Mouse (Mus musculus) myocyte (in vitro differentiated cells): ENCODE results near the gene Ferd3l. TPM values are rescaled to one million over a fixed set of nuclear protein-coding genes. Genes with fewer than 3 reads are reported as not detected.

Source experiments
- H3K27me3 ChIP-seq: one replicate; pipeline ENCODE4 v1.6.1; 2011; ENCODE audit not compliant: control insufficient read depth, insufficient read depth, insufficient read length
- H3K36me3 ChIP-seq: one replicate; pipeline ENCODE4 v1.6.1; 2011; ENCODE audit not compliant: control insufficient read depth, insufficient read depth
- H3K4me2 ChIP-seq: one replicate; pipeline ENCODE4 v1.6.1; 2011; ENCODE audit warnings: low read depth, control low read depth
- H3K4me3 ChIP-seq: one replicate; pipeline ENCODE4 v1.5.1; 2011; ENCODE audit warnings: mild to moderate bottlenecking, control low read depth, moderate library complexity
- H3K79me2 ChIP-seq: one replicate; pipeline ENCODE4 v1.6.1; 2011; ENCODE audit not compliant: control insufficient read depth, insufficient read depth
- H3ac ChIP-seq: one replicate; pipeline ENCODE4 v1.6.1; 2011; ENCODE audit not compliant: control insufficient read depth, insufficient read length
- CEBPB ChIP-seq: IDR thresholded peaks from 2 replicates; pipeline ENCODE4 v1.6.1; 2011; ENCODE audit warnings: mild to moderate bottlenecking, moderate library complexity; ENCODE audit not compliant: poor library complexity, insufficient read depth, severe bottlenecking
- E2F4 ChIP-seq: IDR thresholded peaks from one replicate; pipeline ENCODE4 v1.6.1; 2011; ENCODE audit warnings: mild to moderate bottlenecking, control low read depth, moderate library complexity; ENCODE audit not compliant: insufficient read depth
- MAX ChIP-seq: IDR thresholded peaks from one replicate; pipeline ENCODE4 v1.6.1; 2011; ENCODE audit warnings: low read depth, mild to moderate bottlenecking, control low read depth
- MYOD1 ChIP-seq, 3 experiments: IDR thresholded peaks; one replicate each; pipeline ENCODE4 v1.6.1; 2011; ENCODE audit warnings: control low read depth in 2 of 3, low read depth in 2 of 3, mild to moderate bottlenecking in 2 of 3, moderate library complexity in 1 of 3; ENCODE audit not compliant: insufficient read length in 2 of 3, control insufficient read depth in 1 of 3
- MYOG ChIP-seq, 3 experiments: IDR thresholded peaks; one replicate each; pipeline ENCODE4 v1.6.1; 2011; ENCODE audit warnings: control low read depth in 2 of 3, low read depth in 2 of 3, mild to moderate bottlenecking in 2 of 3; ENCODE audit not compliant: insufficient read length in 2 of 3, control insufficient read depth in 1 of 3, insufficient read depth in 1 of 3
- POLR2A ChIP-seq: IDR thresholded peaks from one replicate; pipeline ENCODE4 v1.6.1; 2011; ENCODE audit warnings: low read depth, mild to moderate bottlenecking, control low read depth, moderate library complexity; ENCODE audit not compliant: insufficient read length
- POLR2AphosphoS2 ChIP-seq: IDR thresholded peaks from one replicate; pipeline ENCODE4 v1.6.1; 2011; ENCODE audit warnings: low read depth, control low read depth; ENCODE audit not compliant: insufficient read length
- REST ChIP-seq: IDR thresholded peaks from one replicate; pipeline ENCODE4 v1.6.1; 2011; ENCODE audit warnings: mild to moderate bottlenecking, control low read depth, moderate library complexity; ENCODE audit not compliant: insufficient read depth, insufficient read length
- SRF ChIP-seq: IDR thresholded peaks from one replicate; pipeline ENCODE4 v1.6.1; 2011; ENCODE audit warnings: low read depth; ENCODE audit not compliant: control insufficient read depth, insufficient read length
- TCF12 ChIP-seq: IDR thresholded peaks from one replicate; pipeline ENCODE4 v1.6.1; 2011; ENCODE audit warnings: mild to moderate bottlenecking, control low read depth; ENCODE audit not compliant: poor library complexity, insufficient read depth, severe bottlenecking
- TCF3 ChIP-seq: IDR thresholded peaks from one replicate; pipeline ENCODE4 v1.6.1; 2011; ENCODE audit warnings: low read depth, control low read depth; ENCODE audit not compliant: insufficient read length
- USF1 ChIP-seq: IDR thresholded peaks from one replicate; pipeline ENCODE4 v1.6.1; 2011; ENCODE audit warnings: low read depth, mild to moderate bottlenecking, control low read depth, moderate library complexity
- polyA plus RNA-seq: library from polyadenylated mRNA; unstranded; fragments of >200 nt; fragmentation: generic; extraction: Trizol; gene quantifications from one replicate; pipeline ENCODE4 v1.2.1, GENCODE M21; 2012; ENCODE audit warnings: missing spikeins

The Ferd3l gene
- polyA plus RNA-seq, 1 experiment: not detected

- H3K4me3 ChIP-seq: no peak overlapping the region
- H3ac ChIP-seq: no peak overlapping the region
- H3K4me2 ChIP-seq: no peak overlapping the region
- TF ChIP-seq MYOG (IDR thresholded peaks at IDR 0.05; ENCODE audit: control insufficient read depth in 1 of 3, insufficient read depth in 1 of 3, insufficient read length in 2 of 3, low read depth in 2 of 3): no peak
- no peak for TF ChIP-seq POLR2A
- TF ChIP-seq POLR2AphosphoS2: no peak
- TF ChIP-seq REST: no peak
- TF ChIP-seq USF1: no peak
- TF ChIP-seq E2F4: no peak
- peaks cover 5% of the 10 kb centered on the region for H3K27me3 ChIP-seq
- no peaks in the 10 kb centered on the region for H3K79me2 ChIP-seq
- H3K36me3 ChIP-seq: no peaks in the 10 kb centered on the region
Observed at GRCm38 (mm10) chr12:33962118-33962772, 34.0 kb downstream of the Ferd3l start.

GRCm38 (mm10) chr12:33962773-33963130 is 34.5 kb downstream of the Ferd3l start:
- Histone ChIP-seq H3K36me3 (no peaks in the 10 kb centered on the region), H3K79me2 (no peaks in the 10 kb centered on the region), H3K4me3 (no peak overlapping the region), H3K4me2 (no peak overlapping the region), H3K27me3 (peaks cover 5% of the 10 kb centered on the region), H3ac (no peak overlapping the region)
- TF ChIP-seq CEBPB (no peak), REST (no peak), E2F4 (no peak)

GRCm38 (mm10) chr12:33963671-33964369 is 35.6 kb downstream of the Ferd3l start:
- Histone ChIP-seq H3ac (no peak overlapping the region), H3K4me3 (no peak overlapping the region), H3K4me2 (no peak overlapping the region), H3K79me2 (no peaks in the 10 kb centered on the region), H3K27me3 (peaks cover 9% of the 10 kb centered on the region), H3K36me3 (no peaks in the 10 kb centered on the region)
- TF ChIP-seq TCF12: no peak
- no peak for TF ChIP-seq SRF
- no peak for TF ChIP-seq MYOD1 (IDR thresholded peaks at IDR 0.05; ENCODE audit: control insufficient read depth in 1 of 3, insufficient read length in 2 of 3, low read depth in 2 of 3)
- TF ChIP-seq CEBPB: no peak
- no peak for TF ChIP-seq TCF3
- no peak for TF ChIP-seq POLR2A
- TF ChIP-seq USF1: no peak
- no peak for TF ChIP-seq MAX
- no peak for TF ChIP-seq E2F4
- TF ChIP-seq POLR2AphosphoS2: no peak
- TF ChIP-seq REST: no peak
- TF ChIP-seq MYOG (IDR thresholded peaks at IDR 0.05; ENCODE audit: control insufficient read depth in 1 of 3, insufficient read depth in 1 of 3, insufficient read length in 2 of 3, low read depth in 2 of 3): no peak

- H3ac ChIP-seq: no peak overlapping the region
- no peak overlapping the region for H3K4me2 ChIP-seq
- peaks cover 9% of the 10 kb centered on the region for H3K27me3 ChIP-seq
- no peak for TF ChIP-seq MYOG (IDR thresholded peaks at IDR 0.05; ENCODE audit: control insufficient read depth in 1 of 3, insufficient read depth in 1 of 3, insufficient read length in 2 of 3, low read depth in 2 of 3)
- TF ChIP-seq TCF3: no peak
- no peak for TF ChIP-seq MAX
- TF ChIP-seq SRF: no peak
- no peak for TF ChIP-seq E2F4
- no peak for TF ChIP-seq MYOD1 (IDR thresholded peaks at IDR 0.05; ENCODE audit: control insufficient read depth in 1 of 3, insufficient read length in 2 of 3, low read depth in 2 of 3)
- TF ChIP-seq CEBPB: no peak
- no peak for TF ChIP-seq USF1
- no peak for TF ChIP-seq TCF12
- TF ChIP-seq POLR2A: no peak
- no peak for TF ChIP-seq REST
- TF ChIP-seq POLR2AphosphoS2: no peak
- H3K36me3 ChIP-seq: no peaks in the 10 kb centered on the region
- H3K79me2 ChIP-seq: no peaks in the 10 kb centered on the region
- H3K4me3 ChIP-seq: no peak overlapping the region
Observed at GRCm38 (mm10) chr12:33964427-33964826, 36.2 kb downstream of the Ferd3l start.

GRCm38 (mm10) chr12:33965661-33966360 is 37.6 kb downstream of the Ferd3l start:
- no peak for TF ChIP-seq USF1
- no peak for TF ChIP-seq TCF3
- TF ChIP-seq MYOG (IDR thresholded peaks at IDR 0.05; ENCODE audit: control insufficient read depth in 1 of 3, insufficient read depth in 1 of 3, insufficient read length in 2 of 3, low read depth in 2 of 3): no peak
- no peak for TF ChIP-seq E2F4
- no peak for TF ChIP-seq POLR2AphosphoS2
- no peak for TF ChIP-seq CEBPB
- Histone ChIP-seq H3K36me3 (no peaks in the 10 kb centered on the region), H3K79me2 (no peaks in the 10 kb centered on the region), H3K27me3 (peaks cover 9% of the 10 kb centered on the region), H3K4me3 (no peak overlapping the region), H3K4me2 (peak overlapping the region; percentile 6), H3ac (no peak overlapping the region)
